Mouse (Mus musculus) thymus, postnatal 0 days (tissue): ENCODE results near the gene Uqcr11. TPM values are rescaled to one million over a fixed set of nuclear protein-coding genes. Genes with fewer than 3 reads are reported as not detected.

ENCODE experiments used
- DNase-seq: peaks from one replicate; pipeline ENCODE4 v3.0.0-alpha.2; 2015; ENCODE audit warnings: low spot score
- polyA plus RNA-seq: library from polyadenylated mRNA; unstranded; fragments of >200 nt; fragmentation: Nextera tagmentation; extraction: Ambion mirVana; gene quantifications from 2 replicates; pipeline ENCODE4 v1.2.1, GENCODE M21; 2015

Uqcr11 gene
- polyA plus RNA-seq, 1 experiment from 2014 or later, result 635 TPM

GRCm38 (mm10) chr10:80431570-80432386, 25.1 kb upstream of the Uqcr11 start:
- DNase-seq, result peak; percentile 69

DNA sequence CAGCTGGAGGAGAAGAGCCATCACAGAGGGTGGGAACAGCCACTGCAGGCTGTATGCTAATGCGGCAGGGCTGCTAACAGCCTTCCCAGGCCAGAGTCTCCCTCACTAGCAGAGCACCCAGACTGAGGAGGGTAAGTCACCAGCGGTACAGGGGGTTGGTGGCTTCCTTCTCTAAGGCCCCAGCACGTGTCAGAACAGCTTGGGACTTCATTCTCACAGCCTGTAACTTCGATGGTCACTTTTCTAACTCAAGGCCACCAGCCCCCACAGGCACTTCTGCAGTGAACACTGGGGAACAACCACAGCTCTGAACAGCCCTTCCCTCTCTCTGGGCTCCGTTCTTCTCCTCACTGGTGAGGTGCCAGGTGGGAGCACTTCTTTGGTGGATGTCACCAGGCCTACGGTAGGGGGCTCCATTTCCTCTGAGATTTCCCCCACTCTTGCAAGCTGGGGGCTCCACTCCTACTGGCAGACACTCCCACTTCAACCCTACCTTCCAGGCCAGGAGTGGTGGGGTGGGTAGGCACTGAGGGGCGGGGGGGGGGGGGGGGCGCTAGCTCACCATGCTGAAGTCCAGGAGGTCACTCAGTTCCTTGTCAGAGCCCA, 23.8 kb upstream of the Uqcr11 start:
- peak; percentile 23 for DNase-seq

GRCm38 (mm10) chr10:80429800-80430199, 23.2 kb upstream of the Uqcr11 start:
- no peak for DNase-seq

DNA sequence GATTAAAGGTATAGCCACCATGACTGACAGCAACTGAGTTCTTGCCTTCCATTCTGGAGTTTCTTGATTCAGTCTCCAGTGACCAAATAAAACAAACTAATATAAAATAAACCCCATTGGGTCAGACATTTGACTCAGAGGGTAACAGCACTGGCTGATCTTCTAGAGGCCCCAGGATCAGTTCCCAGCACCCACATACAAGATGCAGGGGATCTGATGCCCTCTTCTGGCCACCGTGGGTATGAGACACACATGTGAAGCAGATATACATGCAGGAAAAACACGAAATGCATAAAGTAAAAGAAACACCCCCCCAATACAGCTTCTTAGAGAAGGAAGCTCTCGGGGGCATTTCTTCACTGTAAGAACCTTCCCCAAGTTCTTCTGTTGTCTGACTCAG, 18.4 kb upstream of the Uqcr11 start:
- no peak for DNase-seq

DNA sequence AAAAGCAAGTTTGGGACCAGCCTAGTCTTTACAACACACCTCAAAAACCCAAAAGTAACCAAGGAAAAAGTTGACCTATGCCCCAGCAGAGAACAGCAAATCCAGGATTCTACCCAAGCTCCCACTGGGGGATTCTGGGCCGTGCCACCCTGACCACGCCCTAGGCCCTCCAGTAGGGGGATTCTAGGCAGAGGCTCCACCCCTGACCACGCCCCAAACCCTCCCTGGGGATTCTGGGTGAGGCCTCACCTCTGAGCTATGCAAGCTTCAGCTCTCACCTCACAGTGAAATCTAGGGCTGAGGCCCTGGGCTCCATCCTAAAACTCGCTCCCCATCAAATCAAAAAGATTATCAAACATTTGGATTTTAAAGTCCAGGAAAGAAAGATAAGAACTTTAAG, 16.9 kb upstream of the Uqcr11 start:
- no peak for DNase-seq

DNA sequence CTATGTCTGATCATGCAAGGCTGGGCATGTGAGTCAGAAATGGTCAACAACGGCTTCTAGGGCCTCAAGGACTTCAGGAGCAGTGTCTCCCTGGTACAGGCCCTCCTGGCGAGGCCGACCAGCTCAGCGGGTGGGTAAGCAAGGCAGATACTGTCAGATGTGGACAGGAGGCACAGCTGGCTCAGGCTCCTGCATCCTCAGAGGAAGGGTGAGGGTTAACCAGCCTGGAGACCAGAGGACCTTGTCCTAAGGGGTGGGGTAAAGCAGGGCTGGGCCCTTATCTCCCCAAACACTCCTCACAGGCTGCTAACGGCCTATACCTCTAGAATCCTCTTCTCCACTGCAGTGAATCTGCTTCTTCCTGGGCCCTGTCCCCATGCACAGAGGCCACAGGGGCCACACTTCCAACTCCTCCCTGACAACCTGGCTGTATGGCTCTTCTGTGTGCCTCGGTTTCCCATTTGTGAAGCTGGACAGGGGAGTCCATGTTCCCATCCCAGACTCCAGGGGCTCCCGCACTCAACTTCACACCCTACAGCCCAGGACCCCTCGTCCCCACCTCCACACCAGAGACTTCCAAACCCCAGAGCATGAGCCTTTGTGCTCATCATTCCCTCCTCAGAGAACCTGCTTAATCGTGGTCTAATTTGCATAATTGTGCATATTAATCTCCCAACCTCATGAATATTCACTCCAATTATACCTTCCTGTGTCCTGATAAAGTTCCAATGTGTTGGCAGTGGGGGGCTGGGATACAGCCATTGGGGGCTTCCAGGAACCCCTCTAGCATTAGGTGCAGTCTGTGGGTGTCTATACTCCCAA, 15.2 kb upstream of the Uqcr11 start:
- DNase-seq, result no peak

DNA sequence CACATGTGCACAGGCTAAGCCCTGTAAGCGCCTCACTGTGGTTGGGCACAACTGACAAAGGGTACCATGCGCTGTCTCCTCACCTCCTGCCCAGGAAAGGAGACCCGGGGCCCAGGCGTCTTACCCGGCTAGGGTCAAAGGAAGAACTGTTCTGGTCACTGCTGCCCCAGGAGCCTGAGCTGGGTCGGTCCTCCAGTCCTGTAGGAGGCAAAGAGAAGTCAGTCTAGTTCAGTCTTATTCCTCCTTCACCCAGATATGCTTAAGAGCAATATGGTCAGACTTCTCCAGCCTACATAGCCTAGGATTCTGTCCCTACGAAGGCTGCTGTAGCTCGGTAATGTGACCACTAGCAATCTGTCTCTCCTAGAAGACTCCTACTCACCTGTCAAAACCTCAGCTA, 14.6 kb upstream of the Uqcr11 start:
- no peak for DNase-seq

- no peak for DNase-seq
Observed at GRCm38 (mm10) chr10:80420729-80421128, 14.1 kb upstream of the Uqcr11 start.

GRCm38 (mm10) chr10:80419419-80419818, 12.8 kb upstream of the Uqcr11 start:
- DNase-seq, result no peak

GRCm38 (mm10) chr10:80418311-80418710, 11.7 kb upstream of the Uqcr11 start:
- no peak for DNase-seq

DNA sequence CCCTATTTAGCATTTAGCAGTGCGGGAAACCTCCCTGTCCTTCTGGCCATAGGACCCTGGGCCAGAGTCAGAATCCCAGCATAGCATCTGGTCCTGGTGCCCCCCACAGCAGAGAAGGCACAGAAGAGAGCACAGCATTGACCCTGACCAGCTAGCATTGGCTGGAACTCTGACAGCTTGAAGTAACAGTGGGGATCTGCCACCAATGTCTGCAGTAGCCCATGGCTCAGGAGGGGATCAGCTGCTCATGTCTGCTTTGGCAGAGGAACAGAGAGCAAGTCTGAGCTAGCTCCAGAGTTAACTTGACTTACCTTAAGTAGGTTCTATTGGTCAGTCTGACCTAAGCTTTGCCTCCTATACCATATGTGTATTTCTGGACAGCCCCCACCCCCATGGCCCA, 11.2 kb upstream of the Uqcr11 start:
- DNase-seq, result no peak

- DNase-seq, result no peak
Observed at GRCm38 (mm10) chr10:80417371-80417770, 10.7 kb upstream of the Uqcr11 start.

- DNase-seq, result no peak
Observed at GRCm38 (mm10) chr10:80415566-80415965, 8.9 kb upstream of the Uqcr11 start.

DNA sequence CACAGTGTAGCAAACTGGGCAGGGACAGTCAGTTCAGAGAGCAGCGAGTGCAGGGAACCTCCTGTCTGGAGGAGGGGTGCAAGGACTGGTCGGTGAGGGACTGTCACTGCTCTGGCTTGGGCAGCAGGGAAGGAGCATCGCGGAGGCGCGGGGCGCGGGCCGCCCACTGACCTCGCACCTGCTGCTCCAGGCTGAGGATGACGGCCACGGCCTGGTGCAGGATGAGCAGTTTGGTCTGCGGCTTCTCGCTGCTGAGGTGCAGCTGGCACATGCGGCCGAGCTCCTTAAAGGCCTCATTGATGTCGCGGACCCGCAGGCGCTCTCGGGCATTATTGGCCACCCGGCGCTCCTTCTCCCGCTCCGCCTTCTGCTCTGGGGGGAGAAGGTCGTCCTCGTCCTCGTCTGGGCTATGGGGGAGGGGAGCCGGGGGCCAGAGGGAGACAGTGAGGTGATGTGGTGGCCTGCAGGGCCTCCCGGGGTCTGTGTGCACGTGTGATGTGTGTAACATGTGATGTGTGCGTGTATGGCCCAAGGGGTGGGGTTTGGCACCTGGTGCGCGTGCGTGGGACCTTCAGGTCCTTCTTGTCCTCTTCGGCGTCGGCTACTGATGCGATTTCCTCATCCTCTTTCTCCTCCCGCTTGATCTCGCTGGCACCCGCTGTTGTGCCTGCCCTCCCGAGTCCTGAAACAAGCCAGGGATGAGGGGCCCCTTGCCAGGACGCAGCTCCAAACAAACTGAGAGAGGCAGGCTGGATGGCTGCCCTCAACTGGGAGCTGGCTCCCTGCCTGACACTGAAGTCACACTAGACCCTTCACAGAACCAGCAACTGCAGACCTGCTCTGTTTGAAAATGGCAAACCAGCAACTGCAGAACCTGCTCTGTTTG, 6.3 kb upstream of the Uqcr11 start:
- DNase-seq, result no peak

GRCm38 (mm10) chr10:80407924-80408323, 1.3 kb upstream of the Uqcr11 start:
- DNase-seq, result no peak

- peak; percentile 32 for DNase-seq
Observed at GRCm38 (mm10) chr10:80405481-80406173, 1.0 kb downstream of the Uqcr11 start.

DNA sequence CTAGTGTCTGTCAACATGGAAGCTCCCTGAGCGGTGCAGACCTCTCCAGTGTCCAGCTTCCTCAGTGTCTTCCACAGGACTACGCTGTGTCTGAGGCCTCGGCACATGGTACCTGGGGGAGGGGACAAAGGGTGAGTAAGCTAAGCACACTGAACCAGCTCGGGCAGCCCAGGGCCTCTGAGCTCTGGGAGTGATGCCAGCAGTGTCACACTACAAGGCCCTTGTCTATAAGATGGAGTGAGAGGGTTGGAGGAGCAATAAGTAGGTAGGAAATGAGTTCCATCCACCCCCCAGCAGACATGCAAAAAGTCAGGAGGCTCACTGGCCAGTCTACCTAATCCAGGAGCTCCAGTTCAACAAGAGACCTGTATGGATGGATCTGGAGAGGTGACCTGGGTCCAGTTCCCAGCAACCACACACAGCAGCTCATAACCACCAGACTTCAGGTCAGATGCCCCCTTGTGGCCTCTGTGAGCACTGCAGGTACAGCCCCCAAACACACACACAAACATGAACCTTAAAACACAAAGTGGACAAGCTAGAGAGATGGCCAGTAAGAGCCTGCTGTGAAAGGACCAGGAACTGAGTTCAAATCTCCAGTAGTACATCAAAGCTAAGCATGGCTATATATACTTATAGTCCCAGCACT, 3.5 kb downstream of the Uqcr11 start:
- peak; percentile 49 for DNase-seq

- no peak for DNase-seq
Observed at GRCm38 (mm10) chr10:80400704-80401161, 5.9 kb downstream of the Uqcr11 start.

DNA sequence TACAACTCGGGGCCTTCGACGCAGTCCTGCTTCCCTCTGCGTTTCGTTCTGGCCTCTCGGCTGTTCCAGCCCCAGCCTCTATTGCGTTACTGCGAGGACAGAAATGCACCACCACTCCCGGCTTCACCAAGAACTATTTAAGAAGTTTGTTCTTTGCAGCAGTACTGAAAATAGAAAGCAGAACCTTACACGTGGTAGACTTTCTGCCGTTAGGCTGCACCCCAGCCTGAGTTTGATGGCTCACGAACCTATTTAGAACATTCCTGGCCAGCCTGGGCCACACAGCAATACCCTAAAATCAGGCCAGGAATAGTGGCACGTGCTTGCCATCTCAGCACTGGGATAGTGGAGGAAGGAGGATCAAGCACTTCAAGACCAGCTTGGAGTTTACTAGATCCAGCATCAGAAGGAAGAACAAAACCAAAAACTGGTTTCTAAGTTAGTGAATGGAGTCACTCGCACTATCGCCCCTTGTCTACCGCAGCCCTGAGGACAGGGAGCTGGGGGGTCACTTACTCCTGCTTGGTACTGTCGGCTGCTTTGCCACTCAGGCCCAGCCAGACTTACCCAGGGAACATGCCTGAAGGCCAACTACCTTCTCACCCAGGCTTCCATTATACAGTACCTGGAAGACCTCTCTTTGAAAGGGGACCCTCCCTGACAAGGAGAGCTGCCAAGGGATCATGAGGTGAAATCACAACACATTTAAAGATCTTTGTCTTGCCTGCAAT, 6.5 kb downstream of the Uqcr11 start:
- no peak for DNase-seq
